Mouse (Mus musculus) intestine, embryonic 16.5 days (tissue): ENCODE data around the gene Ang2. TPM values are rescaled to one million over a fixed set of nuclear protein-coding genes. Genes with fewer than 3 reads are reported as not detected.

Experiments
- polyA plus RNA-seq: library from polyadenylated mRNA; unstranded; fragments of >200 nt; fragmentation: Nextera tagmentation; extraction: Ambion mirVana; gene quantifications from 2 replicates; pipeline ENCODE4 v1.2.1, GENCODE M21; 2015

Ang2 gene
- polyA plus RNA-seq, 1 experiment from 2014 or later = not detected

Other genes with a start within 250 kb of the Ang2 start
- 3.7 and 5.3 TPM in 2 replicates for gene Pnp2, start 243.2 kb downstream of the Ang2 start, polyA plus RNA-seq
- 0.20 and 0.29 TPM in 2 replicates for gene Rnase10, start 191.4 kb downstream of the Ang2 start, polyA plus RNA-seq
- gene Rnase9, start 157.3 kb downstream of the Ang2 start, polyA plus RNA-seq = not detected in 2 replicates
- gene Rnase11, start 149.0 kb downstream of the Ang2 start, polyA plus RNA-seq = not detected in 2 replicates
- gene Rnase12, start 141.5 kb downstream of the Ang2 start, polyA plus RNA-seq = 0.37 and 0.54 TPM in 2 replicates
- gene Olfr750, start 124.7 kb downstream of the Ang2 start, polyA plus RNA-seq = not detected in 2 replicates
- 288 and 336 TPM in 2 replicates for gene Rnase4, start 108.1 kb downstream of the Ang2 start, polyA plus RNA-seq
- gene Ang, start 108.0 kb downstream of the Ang2 start, polyA plus RNA-seq = 76.1 and 85.7 TPM in 2 replicates
- gene Eddm3b, start 84.7 kb downstream of the Ang2 start, polyA plus RNA-seq = not detected in 2 replicates
- gene Rnase6, start 75.2 kb downstream of the Ang2 start, polyA plus RNA-seq = 1.5 and 1.6 TPM in 2 replicates
- 107 and 192 TPM in 2 replicates for gene Rnase1, start 52.4 kb downstream of the Ang2 start, polyA plus RNA-seq
- not detected in 2 replicates for gene Rnase2b, start 36.9 kb downstream of the Ang2 start, polyA plus RNA-seq
- gene Ear14, start 4.2 kb upstream of the Ang2 start, polyA plus RNA-seq = not detected in 2 replicates
- gene Rnase2a, start 57.0 kb upstream of the Ang2 start, polyA plus RNA-seq = not detected in 2 replicates
- gene Gm7247, start 162.6 kb upstream of the Ang2 start, polyA plus RNA-seq = not detected in 2 replicates
- not detected in 2 replicates for gene Vmn2r88, start 211.7 kb upstream of the Ang2 start, polyA plus RNA-seq